Mouse (Mus musculus) liver, embryonic 12.5 days (tissue): ENCODE data around the gene Gm21865. TPM values are rescaled to one million over a fixed set of nuclear protein-coding genes. Genes with fewer than 3 reads are reported as not detected.
"Not testable (repeated sequence)": the region's sequence is repeated elsewhere in the genome, so short reads cannot be mapped to it uniquely, and the experiment has no call there.

Experiments used
- ATAC-seq: fragments of 200-750 bp; cut with Nextera tagmentation; 2 replicates; pipeline ENCODE4 v1.8.0; 2017; ENCODE audit warnings: moderate number of reproducible peaks, mild to moderate bottlenecking, moderate library complexity
- H3K27ac ChIP-seq: fragments of 300-500 bp; sonication (generic); 2 replicates; pipeline ENCODE4 v1.5.1; 2016; ENCODE audit warnings: mild to moderate bottlenecking
- H3K27me3 ChIP-seq: fragments of 300-500 bp; sonication (generic); replicated peaks from 2 replicates; pipeline ENCODE4 v1.6.1; 2016; ENCODE audit warnings: mild to moderate bottlenecking, moderate library complexity
- H3K36me3 ChIP-seq: fragments of 300-500 bp; sonication (generic); 2 replicates; pipeline ENCODE4 v1.6.1; 2016; ENCODE audit warnings: mild to moderate bottlenecking, moderate library complexity
- H3K4me1 ChIP-seq: fragments of 300-500 bp; sonication (generic); 2 replicates; pipeline ENCODE4 v1.6.1; 2016
- H3K4me2 ChIP-seq: fragments of 300-500 bp; sonication (generic); 2 replicates; pipeline ENCODE4 v1.6.1; 2016; ENCODE audit warnings: mild to moderate bottlenecking, moderate library complexity
- H3K4me3 ChIP-seq: fragments of 300-500 bp; sonication (generic); 2 replicates; pipeline ENCODE4 v1.5.1; 2016; ENCODE audit warnings: mild to moderate bottlenecking, moderate library complexity
- H3K9ac ChIP-seq: fragments of 300-500 bp; sonication (generic); 2 replicates; pipeline ENCODE4 v1.6.1; 2016; ENCODE audit warnings: mild to moderate bottlenecking, moderate library complexity
- H3K9me3 ChIP-seq: fragments of 300-500 bp; sonication (generic); replicated peaks from 2 replicates; pipeline ENCODE4 v1.6.1; 2016; ENCODE audit warnings: mild to moderate bottlenecking, moderate library complexity
- WGBS: fragments of 180-500 bp; shearing (Covaris S2); methylation state at CpG from one replicate; pipeline ENCODE4 v1.1.7; 2016; ENCODE audit not compliant: insufficient replicate concordance; 5-methylcytosine and 5-hydroxymethylcytosine counted together
- polyA plus RNA-seq: library from polyadenylated mRNA; unstranded; fragments of >200 nt; fragmentation: Nextera tagmentation; extraction: Ambion mirVana; gene quantifications from 2 replicates; pipeline ENCODE4 v1.2.1, GENCODE M21; 2016

The Gm21865 gene
- not detected in 2 replicates for polyA plus RNA-seq

DNA sequence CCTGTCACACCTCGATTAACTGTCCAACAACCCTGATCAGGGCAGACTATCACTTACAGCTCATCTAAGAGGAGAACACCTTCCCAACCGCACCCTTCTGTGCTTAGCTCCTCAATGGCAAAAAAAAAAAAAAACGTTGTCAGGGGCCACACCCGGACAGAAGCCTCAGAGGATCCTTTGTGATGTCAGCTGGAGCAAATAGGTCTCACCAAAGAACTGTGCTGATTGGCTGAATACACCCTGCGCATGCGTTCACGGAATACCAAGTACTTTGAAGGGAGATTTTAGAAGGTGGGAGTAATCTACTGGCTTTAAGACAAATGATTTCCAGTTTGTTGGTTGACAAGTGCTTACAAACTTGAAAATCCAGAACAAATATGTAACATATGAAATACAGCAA lies at the start of gene Gm21865:
Gene Gm21865 (minus strand): TSS at position 101 of the 400 bp plus-strand sequence.
- H3K36me3 ChIP-seq, H3K9ac ChIP-seq, H3K27me3 ChIP-seq, H3K27ac ChIP-seq, H3K9me3 ChIP-seq, H3K4me3 ChIP-seq, H3K4me2 ChIP-seq, H3K4me1 ChIP-seq, ATAC-seq: not testable (repeated sequence)
- WGBS, result no CpG with 5 or more reads among the region's 7 CpGs

Other genes starting within 250 kb of the Gm21865 start
- not detected in 2 replicates for gene Gm21882, start 64.6 kb upstream of the Gm21865 start, polyA plus RNA-seq